Mouse (Mus musculus) thymus, postnatal 36 days (tissue): ENCODE measurements at regions not wholly inside any gene's neighbourhood (a gene's known extent, or its start where the extent isn't known, plus 50 kb on each side); places are given as distances from the start of the nearest gene placed in this dataset.

Experiments used
- DNase-seq, 2 experiments: peaks; one replicate each; pipeline ENCODE4 v3.0.0; 2022; ENCODE audit warnings: mixed read lengths in 2 of 2

- no peak for DNase-seq
Measured at GRCm38 (mm10) chr15:62397009-62397408, 1448.0 kb downstream of the Gsdmc2 start.

GRCm38 (mm10) chr15:62395377-62395776 lies 1449.6 kb downstream of the Gsdmc2 start:
- DNase-seq = no peak

- no peak for DNase-seq
Measured at GRCm38 (mm10) chr15:62393416-62393815, 1451.6 kb downstream of the Gsdmc2 start.

GRCm38 (mm10) chr15:62392839-62393238 lies 1452.1 kb downstream of the Gsdmc2 start:
- DNase-seq = no peak

- DNase-seq = no peak
Measured at GRCm38 (mm10) chr15:62392381-62392780, 1452.6 kb downstream of the Gsdmc2 start.

- DNase-seq = no peak
Measured at GRCm38 (mm10) chr15:62389431-62390105, 1455.4 kb downstream of the Gsdmc2 start.

GRCm38 (mm10) chr15:62382233-62382632 lies 1459.4 kb upstream of the A1bg start:
- no peak for DNase-seq

- DNase-seq = no peak
Measured at GRCm38 (mm10) chr15:62374641-62375040, 1451.8 kb upstream of the A1bg start.

GRCm38 (mm10) chr15:62361171-62361570 lies 1438.4 kb upstream of the A1bg start:
- no peak for DNase-seq

GRCm38 (mm10) chr15:62358338-62359239 lies 1435.8 kb upstream of the A1bg start:
- DNase-seq = no peak

GRCm38 (mm10) chr15:62353786-62354185 lies 1431.0 kb upstream of the A1bg start:
- no peak for DNase-seq

GRCm38 (mm10) chr15:62350862-62351757 lies 1428.3 kb upstream of the A1bg start:
- no peak for DNase-seq

- no peak for DNase-seq
Measured at GRCm38 (mm10) chr15:62349981-62350380, 1427.2 kb upstream of the A1bg start.

- DNase-seq = no peak
Measured at GRCm38 (mm10) chr15:62348956-62349355, 1426.1 kb upstream of the A1bg start.

- no peak for DNase-seq
Measured at GRCm38 (mm10) chr15:62347697-62348096, 1424.9 kb upstream of the A1bg start.

GRCm38 (mm10) chr15:62345893-62346292 lies 1423.1 kb upstream of the A1bg start:
- DNase-seq = no peak

- DNase-seq = no peak
Measured at GRCm38 (mm10) chr15:62336454-62337284, 1413.9 kb upstream of the A1bg start.

- no peak for DNase-seq
Measured at GRCm38 (mm10) chr15:62334256-62335009, 1411.6 kb upstream of the A1bg start.

GRCm38 (mm10) chr15:62332129-62332528 lies 1409.3 kb upstream of the A1bg start:
- DNase-seq = no peak

- DNase-seq = no peak
Measured at GRCm38 (mm10) chr15:62331138-62331800, 1408.5 kb upstream of the A1bg start.

- DNase-seq = no peak
Measured at GRCm38 (mm10) chr15:62328920-62329319, 1406.1 kb upstream of the A1bg start.
